Mouse (Mus musculus): ENCODE measurements around the gene Trmt61a. TPM values are rescaled to one million over a fixed set of nuclear protein-coding genes. Genes with fewer than 3 reads are reported as not detected.

Trmt61a gene
- 24.0 TPM for polyA plus RNA-seq (2017; shearing (Covaris generic))

GRCm38 (mm10) chr12:111677882-111678669 lies at the start of gene Trmt61a:
Gene Trmt61a (plus strand): TSS chr12:111678105.

GRCm38 (mm10) chr12:111672176-111672575 lies 5.7 kb upstream of the Trmt61a start, which contains the start of gene Ckb:
Gene Ckb (minus strand): TSS chr12:111672338.

GRCm38 (mm10) chr12:111713004-111713651 lies 35.2 kb downstream of the Trmt61a start, which contains the start of the genes Bag5 and Apopt1:
Gene Bag5 (minus strand): TSS chr12:111713257.
Gene Apopt1 (plus strand): TSS chr12:111713261.

Other genes with a start within 250 kb of the Trmt61a start
- gene Tnfaip2, start 235.6 kb upstream of the Trmt61a start, polyA plus RNA-seq (2017; shearing (Covaris generic)): 0.32 TPM
- gene Gm266, start 192.3 kb upstream of the Trmt61a start, polyA plus RNA-seq (2017; shearing (Covaris generic)): not detected
- 596 TPM for gene Eif5, start 140.1 kb upstream of the Trmt61a start, polyA plus RNA-seq (2017; shearing (Covaris generic))
- gene Mark3, start 103.6 kb upstream of the Trmt61a start, polyA plus RNA-seq (2017; shearing (Covaris generic)): 129 TPM
- gene Ckb, start 5.8 kb upstream of the Trmt61a start, polyA plus RNA-seq (2017; shearing (Covaris generic)): 38.7 TPM
- 53.1 TPM for gene Bag5, start 35.2 kb downstream of the Trmt61a start, polyA plus RNA-seq (2017; shearing (Covaris generic))
- 59.8 TPM for gene Apopt1, start 35.2 kb downstream of the Trmt61a start, polyA plus RNA-seq (2017; shearing (Covaris generic))
- 54.3 TPM for gene Klc1, start 80.7 kb downstream of the Trmt61a start, polyA plus RNA-seq (2017; shearing (Covaris generic))
- gene Xrcc3, start 135.8 kb downstream of the Trmt61a start, polyA plus RNA-seq (2017; shearing (Covaris generic)): 4.1 TPM
- 8.5 TPM for gene Zfyve21, start 136.1 kb downstream of the Trmt61a start, polyA plus RNA-seq (2017; shearing (Covaris generic))
- gene Ppp1r13b, start 230.0 kb downstream of the Trmt61a start, polyA plus RNA-seq (2017; shearing (Covaris generic)): 75.9 TPM

Data from CD4-positive, CD25-positive, alpha-beta regulatory T cell (primary cell).